Mouse (Mus musculus) forebrain, embryonic 16.5 days (tissue): ENCODE measurements around the gene Tle3. TPM values are rescaled to one million over a fixed set of nuclear protein-coding genes. Genes with fewer than 3 reads are reported as not detected.

Source experiments
- ATAC-seq: fragments of 200-750 bp; cut with Nextera tagmentation; 2 replicates; pipeline ENCODE4 v1.8.0; 2017; ENCODE audit warnings: mild to moderate bottlenecking, moderate library complexity
- H3K27ac ChIP-seq: fragments of 300-500 bp; sonication (generic); 2 replicates; pipeline ENCODE4 v1.5.1; 2014; ENCODE audit warnings: low read length, control low read depth
- H3K27me3 ChIP-seq: fragments of 300-500 bp; sonication (generic); replicated peaks from 2 replicates; pipeline ENCODE4 v1.6.1; 2014; ENCODE audit warnings: low read length; ENCODE audit not compliant: control insufficient read depth, insufficient read depth
- H3K36me3 ChIP-seq: fragments of 300-500 bp; sonication (generic); 2 replicates; pipeline ENCODE4 v1.6.1; 2014; ENCODE audit not compliant: control insufficient read depth, insufficient read depth
- H3K4me1 ChIP-seq: fragments of 300-500 bp; sonication (generic); replicated peaks from 2 replicates; pipeline ENCODE4 v1.6.1; 2014; ENCODE audit warnings: low read length; ENCODE audit not compliant: control insufficient read depth, insufficient read depth
- H3K4me2 ChIP-seq: fragments of 300-500 bp; sonication (generic); 2 replicates; pipeline ENCODE4 v1.6.1; 2014; ENCODE audit warnings: mild to moderate bottlenecking, low read length, control low read depth
- H3K4me3 ChIP-seq: fragments of 300-500 bp; sonication (generic); replicated peaks from 2 replicates; pipeline ENCODE4 v1.5.1; 2014; ENCODE audit warnings: mild to moderate bottlenecking, low read length, control low read depth
- H3K9ac ChIP-seq: fragments of 300-500 bp; sonication (generic); replicated peaks from 2 replicates; pipeline ENCODE4 v1.6.1; 2014; ENCODE audit warnings: low read depth, low read length, control low read depth
- H3K9me3 ChIP-seq: fragments of 300-500 bp; sonication (generic); 2 replicates; pipeline ENCODE4 v1.6.1; 2016; ENCODE audit warnings: low read length; ENCODE audit not compliant: control insufficient read depth
- WGBS: fragments of 180-500 bp; shearing (Covaris S2); extraction: QIAGEN DNeasy Blood & Tissue Kit; methylation state at CpG from one replicate; pipeline ENCODE4 v1.1.7; 2014; 5-methylcytosine and 5-hydroxymethylcytosine counted together
- polyA plus RNA-seq: library from polyadenylated mRNA; unstranded; fragments of >200 nt; fragmentation: Nextera tagmentation; extraction: Ambion mirVana; gene quantifications from 2 replicates; pipeline ENCODE4 v1.2.1, GENCODE M21; 2015

Gene Tle3
- polyA plus RNA-seq, 1 experiment from 2014 or later: 36.8 TPM

- no peak overlapping the region for H3K27ac ChIP-seq
- no peak for ATAC-seq
- H3K27me3 ChIP-seq: peaks cover 17% of the 10 kb centered on the region
- peaks cover 31% of the 10 kb centered on the region for H3K4me1 ChIP-seq
- no peaks in the 10 kb centered on the region for H3K36me3 ChIP-seq
- H3K9me3 ChIP-seq: no peaks in the 10 kb centered on the region
- no peak overlapping the region for H3K9ac ChIP-seq
- no peak overlapping the region for H3K4me3 ChIP-seq
- WGBS: 21% methylated on average over 9 of the region's 9 CpGs
- H3K4me2 ChIP-seq: no peak overlapping the region
Measured at GRCm38 (mm10) chr9:61366108-61366507, 6.1 kb upstream of the Tle3 start.

- Histone ChIP-seq H3K4me3 (no peak overlapping the region), H3K27me3 (peaks cover 14% of the 10 kb centered on the region), H3K9ac (no peak overlapping the region), H3K36me3 (no peaks in the 10 kb centered on the region), H3K27ac (no peak overlapping the region), H3K4me2 (no peak overlapping the region), H3K4me1 (peaks cover 31% of the 10 kb centered on the region), H3K9me3 (no peaks in the 10 kb centered on the region)
- WGBS: 42% methylated on average over 3 of the region's 4 CpGs
- ATAC-seq: no peak
Measured at GRCm38 (mm10) chr9:61367156-61367555, 5.0 kb upstream of the Tle3 start.

GRCm38 (mm10) chr9:61367857-61368566 lies 4.2 kb upstream of the Tle3 start:
- WGBS: 25% methylated on average over 6 of the region's 6 CpGs
- Histone ChIP-seq H3K9me3 (no peaks in the 10 kb centered on the region), H3K4me3 (no peak overlapping the region), H3K4me1 (peaks cover 30% of the 10 kb centered on the region), H3K27ac (no peak overlapping the region), H3K9ac (no peak overlapping the region), H3K4me2 (no peak overlapping the region), H3K36me3 (no peaks in the 10 kb centered on the region), H3K27me3 (peaks cover 14% of the 10 kb centered on the region)
- ATAC-seq: no peak

GRCm38 (mm10) chr9:61368567-61369240 lies 3.5 kb upstream of the Tle3 start:
- Histone ChIP-seq H3K9me3 (no peaks in the 10 kb centered on the region), H3K4me1 (peaks cover 30% of the 10 kb centered on the region), H3K27ac (peak overlapping the region; percentile 67), H3K36me3 (no peaks in the 10 kb centered on the region), H3K9ac (no peak overlapping the region), H3K4me3 (peak overlapping the region; percentile 32; the same call in 1 of the 2 replicates), H3K4me2 (peak overlapping the region; percentile 52), H3K27me3 (peaks cover 11% of the 10 kb centered on the region)
- WGBS: under 1% methylated on average over 12 of the region's 12 CpGs
- no peak for ATAC-seq

GRCm38 (mm10) chr9:61369316-61370273 lies 2.6 kb upstream of the Tle3 start:
- Histone ChIP-seq H3K27me3 (peaks cover 8% of the 10 kb centered on the region), H3K4me3 (peak overlapping the region; percentile 32), H3K27ac (peak overlapping the region; percentile 67), H3K4me2 (peak overlapping the region; percentile 52), H3K9me3 (no peaks in the 10 kb centered on the region), H3K4me1 (peaks cover 33% of the 10 kb centered on the region), H3K36me3 (no peaks in the 10 kb centered on the region), H3K9ac (peak overlapping the region; percentile 46; the same call in 1 of the 2 replicates)
- ATAC-seq: no peak
- WGBS: under 1% methylated on average over 45 of the region's 45 CpGs

GRCm38 (mm10) chr9:61370454-61370888 lies 1.7 kb upstream of the Tle3 start:
- peak overlapping the region; percentile 94 for H3K4me2 ChIP-seq
- no peaks in the 10 kb centered on the region for H3K9me3 ChIP-seq
- peak; percentile 90 for ATAC-seq
- H3K27ac ChIP-seq: peak overlapping the region; percentile 89
- H3K9ac ChIP-seq: peak overlapping the region; percentile 72
- peaks cover 41% of the 10 kb centered on the region for H3K4me1 ChIP-seq
- peaks cover 8% of the 10 kb centered on the region; the same call in 1 of the 2 replicates for H3K27me3 ChIP-seq
- peak overlapping the region; percentile 79 for H3K4me3 ChIP-seq
- WGBS: under 1% methylated on average over 24 of the region's 25 CpGs
- no peaks in the 10 kb centered on the region for H3K36me3 ChIP-seq

GRCm38 (mm10) chr9:61370889-61371754 lies 1.0 kb upstream of the Tle3 start:
- Histone ChIP-seq H3K4me3 (peak overlapping the region; percentile 79), H3K4me1 (peaks cover 47% of the 10 kb centered on the region), H3K27ac (peak overlapping the region; percentile 89), H3K9me3 (no peaks in the 10 kb centered on the region), H3K27me3 (peaks cover 5% of the 10 kb centered on the region; the same call in 1 of the 2 replicates), H3K36me3 (no peaks in the 10 kb centered on the region), H3K9ac (peak overlapping the region; percentile 72), H3K4me2 (peak overlapping the region; percentile 94)
- peak; percentile 29 for ATAC-seq
- under 1% methylated on average over 66 of the region's 66 CpGs for WGBS

- ATAC-seq: peak; percentile 14
- peak overlapping the region; percentile 77 for H3K4me2 ChIP-seq
- H3K27me3 ChIP-seq: no peaks in the 10 kb centered on the region
- H3K27ac ChIP-seq: peak overlapping the region; percentile 89
- no peaks in the 10 kb centered on the region for H3K36me3 ChIP-seq
- H3K4me1 ChIP-seq: peaks cover 61% of the 10 kb centered on the region
- peak overlapping the region; percentile 99 for H3K9ac ChIP-seq
- under 1% methylated on average over 37 of the region's 42 CpGs for WGBS
- peak overlapping the region; percentile 79 for H3K4me3 ChIP-seq
- H3K9me3 ChIP-seq: no peaks in the 10 kb centered on the region
Measured at GRCm38 (mm10) chr9:61372510-61372975, 377 bp downstream of the Tle3 start.
